Mouse (Mus musculus) lung, adult 2 months (tissue): Measurements from ENCODE around the gene Gm47289.

Experiments used
- CTCF ChIP-seq: fragments of 200-500 bp; IDR thresholded peaks from 2 replicates; pipeline ENCODE4 v1.5.1; 2011; ENCODE audit warnings: mild to moderate bottlenecking, low read length, control low read depth; ENCODE audit not compliant: insufficient read depth
- POLR2A ChIP-seq: fragments of 200-500 bp; IDR thresholded peaks from 2 replicates; pipeline ENCODE4 v1.6.1; 2011; ENCODE audit warnings: low read depth, mild to moderate bottlenecking, control low read depth, low read length, borderline replicate concordance; ENCODE audit errors: extremely low read depth

GRCm38 (mm10) chr9:119128436-119129181 lies 30.4 kb upstream of the Gm47289 start:
- no peak for TF ChIP-seq CTCF
- no peak for TF ChIP-seq POLR2A
